In genomic region chr7:79258981-79259542, GRCm38 (mm10) we compare ENCODE assay signal across 24 mouse cellular contexts. TPM values are rescaled to one million over a fixed set of nuclear protein-coding genes. Genes with fewer than 3 reads are reported as not detected.
DNase-seq lines count a peak whose midpoint lies in the region; ATAC-seq lines count a peak whose summit lies in the region.
"Had no signal": no experiment of that assay in that cellular context is flagged by ENCODE, and none has a peak within 500 bp of the region (broad histone marks: within the 10 kb centered on the region; RNA-seq: fewer than 3 reads in every experiment).

No protein-coding gene starts in this region.

- no peak overlapping the region for H3K9ac ChIP-seq in liver, embryonic 13.5 days
- no peak overlapping the region for H3K9ac ChIP-seq in stomach, embryonic 15.5 days
- H3K9ac ChIP-seq: embryonic facial prominence, embryonic 12.5 days; heart, embryonic 15.5 days; hindbrain, embryonic 15.5 days; limb, embryonic 15.5 days; midbrain, embryonic 12.5 days; neural tube, embryonic 15.5 days had no signal

- peaks cover 41% of the 10 kb centered on the region for H3K4me1 ChIP-seq in liver, embryonic 13.5 days (replicated peaks)
- no peaks in the 10 kb centered on the region for H3K4me1 ChIP-seq in stomach, embryonic 15.5 days
- H3K4me1 ChIP-seq: embryonic facial prominence, embryonic 12.5 days; heart, embryonic 15.5 days; hindbrain, embryonic 15.5 days; limb, embryonic 15.5 days; midbrain, embryonic 12.5 days; neural tube, embryonic 15.5 days had no signal

- H3K4me3 ChIP-seq in liver, embryonic 13.5 days (replicated peaks): no peak overlapping the region
- H3K4me3 ChIP-seq in stomach, embryonic 15.5 days (replicated peaks): no peak overlapping the region
- H3K4me3 ChIP-seq: embryonic facial prominence, embryonic 12.5 days; heart, embryonic 15.5 days; hindbrain, embryonic 15.5 days; limb, embryonic 15.5 days; midbrain, embryonic 12.5 days; neural tube, embryonic 15.5 days had no signal

- no peaks in the 10 kb centered on the region for H3K36me3 ChIP-seq in liver, embryonic 13.5 days
- no peaks in the 10 kb centered on the region for H3K36me3 ChIP-seq in stomach, embryonic 15.5 days
- H3K36me3 ChIP-seq: embryonic facial prominence, embryonic 12.5 days; heart, embryonic 15.5 days; hindbrain, embryonic 15.5 days; limb, embryonic 15.5 days; midbrain, embryonic 12.5 days; neural tube, embryonic 15.5 days had no signal

- H3K4me2 ChIP-seq in liver, embryonic 13.5 days: no peak overlapping the region
- H3K4me2 ChIP-seq in stomach, embryonic 15.5 days: no peak overlapping the region
- H3K4me2 ChIP-seq: embryonic facial prominence, embryonic 12.5 days; heart, embryonic 15.5 days; hindbrain, embryonic 15.5 days; limb, embryonic 15.5 days; midbrain, embryonic 12.5 days; neural tube, embryonic 15.5 days had no signal

- peak; percentile 62 for ATAC-seq in liver, embryonic 13.5 days (ENCODE audit: low read depth)
- ATAC-seq in stomach, embryonic 15.5 days (ENCODE audit: insufficient read depth, low FRiP score, low read depth): peak; percentile 67; the same call in 1 of the 2 replicates
- ATAC-seq: Patski had no signal

- peak; percentile 73 for DNase-seq in adrenal gland, adult 8-10 months
- DNase-seq in adrenal gland, postnatal 10 days: no peak
- DNase-seq in adrenal gland, postnatal 14 days: peak; percentile 52
- DNase-seq in liver, embryonic 13.5 days: no peak
- DNase-seq in kidney, postnatal 25 days: no peak
- no peak for DNase-seq in cerebellum, adult 9-10 months
- DNase-seq in right cerebral cortex, postnatal 14 days: no peak
- DNase-seq: cerebellum, adult 18-20 months; cerebellum, postnatal 25 days; gastrocnemius, postnatal 36 days; kidney, adult 18-20 months; layer of hippocampus, adult 9-11 months; left cerebral cortex, postnatal 4 days; lung, postnatal 10 days; spleen, adult 18-20 months; thymus, postnatal 25 days had no signal

- no peaks in the 10 kb centered on the region for H3K9me3 ChIP-seq in liver, embryonic 13.5 days (replicated peaks)
- H3K9me3 ChIP-seq in stomach, embryonic 15.5 days: no peaks in the 10 kb centered on the region
- H3K9me3 ChIP-seq: embryonic facial prominence, embryonic 12.5 days; heart, embryonic 15.5 days; hindbrain, embryonic 15.5 days; limb, embryonic 15.5 days; midbrain, embryonic 12.5 days; neural tube, embryonic 15.5 days had no signal

- WGBS in liver, embryonic 13.5 days (ENCODE audit: insufficient replicate concordance): 57% methylated on average over 10 of the region's 10 CpGs
- WGBS in stomach, embryonic 15.5 days: 72% methylated on average over 10 of the region's 10 CpGs

- H3K27me3 ChIP-seq in liver, embryonic 13.5 days: no peaks in the 10 kb centered on the region
- no peaks in the 10 kb centered on the region for H3K27me3 ChIP-seq in stomach, embryonic 15.5 days (replicated peaks)
- H3K27me3 ChIP-seq: embryonic facial prominence, embryonic 12.5 days; heart, embryonic 15.5 days; hindbrain, embryonic 15.5 days; limb, embryonic 15.5 days; midbrain, embryonic 12.5 days; neural tube, embryonic 15.5 days; Patski had no signal

- H3K27ac ChIP-seq in liver, embryonic 13.5 days: peak overlapping the region; percentile 60
- H3K27ac ChIP-seq in stomach, embryonic 15.5 days: no peak overlapping the region
- H3K27ac ChIP-seq: embryonic facial prominence, embryonic 12.5 days; heart, embryonic 15.5 days; hindbrain, embryonic 15.5 days; limb, embryonic 15.5 days; midbrain, embryonic 12.5 days; neural tube, embryonic 15.5 days had no signal

RNA-seq across cellular contexts. Expression of gene Abhd2, which starts 13.9 kb away (rescaled TPM):
- 1,000 to 10,000 TPM; 1,088 to 1,472 (median 1,425) TPM for total RNA-seq in adrenal gland, adult 8-10 months (2022)
- 100 to 1,000 TPM; 247 to 382 TPM for total RNA-seq in adrenal gland, postnatal 10 days (2021)
- 485 and 569 TPM in 2 replicates for total RNA-seq in adrenal gland, postnatal 14 days (2021)
- polyA plus RNA-seq in liver, embryonic 13.5 days (2015; fragmentation: Nextera tagmentation; extraction: Ambion mirVana): 8.2 and 11.9 TPM in 2 replicates
- polyA plus RNA-seq in stomach, embryonic 15.5 days (2015; fragmentation: Nextera tagmentation; extraction: Ambion mirVana): 12.0 and 13.2 TPM in 2 replicates

Comparison
In these comparisons a context has a peak if more than half of its experiments do, and no peak if none do; other contexts are left out.
1. DNase-seq: peak in adrenal gland, adult 8-10 months (single experiment) and adrenal gland, postnatal 14 days (single experiment); none in adrenal gland, postnatal 10 days (single experiment), liver, embryonic 13.5 days (single experiment), kidney, postnatal 25 days (0 of 2), cerebellum, adult 9-10 months (single experiment) and right cerebral cortex, postnatal 14 days (single experiment).